Mouse (Mus musculus): ENCODE measurements at regions not wholly inside any gene's neighbourhood (a gene's known extent, or its start where the extent isn't known, plus 50 kb on each side); places are given as distances from the start of the nearest gene placed in this dataset.

DNA sequence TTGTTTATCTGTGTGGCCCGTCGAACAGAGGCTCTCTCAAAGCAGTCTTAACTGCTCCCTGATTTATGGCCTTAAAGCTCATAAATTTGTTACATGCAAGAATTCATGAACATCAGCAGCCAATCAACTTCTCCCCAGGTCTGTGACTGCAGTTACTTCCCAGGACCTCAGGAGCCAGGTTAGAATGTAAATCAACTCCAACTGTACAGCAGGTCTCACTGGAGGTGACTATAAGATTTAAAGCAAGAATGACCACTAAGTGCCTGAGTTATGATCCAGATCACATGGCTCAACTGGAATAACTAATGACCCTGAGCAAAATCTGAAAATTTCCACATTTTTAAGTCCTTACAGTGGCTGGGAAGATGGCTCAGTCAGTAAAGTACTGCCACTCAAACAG, 285.6 kb downstream of the Kcns3 start:
- dilution Hi-C loops (cut with MboI; ENCODE audit: extremely low pct_ligation_motif_present, extremely low pct_unique_long_range_greater_than_20kb, low sequenced_read_pairs), result no loop called here
- Histone ChIP-seq H3K27ac (ENCODE audit: insufficient read depth, low read depth) (no peak overlapping the region), H3K79me2 (replicated peaks; ENCODE audit: control insufficient read depth, extremely low read depth, insufficient read depth, poor library complexity, severe bottlenecking) (no peaks in the 10 kb centered on the region), H3K4me3 (replicated peaks in 1 of 3; ENCODE audit: low read depth in 2 of 3, low read length in 2 of 3, poor library complexity in 1 of 3) (no peak overlapping the region), H3K4me2 (ENCODE audit: insufficient read depth, low read depth, poor library complexity, severe bottlenecking) (no peak overlapping the region), H3K9me3 (replicated peaks; ENCODE audit: low read length) (no peaks in the 10 kb centered on the region), H3K27me3 (replicated peaks) (no peaks in the 10 kb centered on the region), H3K9ac (ENCODE audit: insufficient read depth, low read depth) (no peak overlapping the region), H3K36me3 (replicated peaks in 1 of 2; ENCODE audit: control insufficient read depth in 1 of 2, insufficient read depth in 1 of 2, low read length in 1 of 2) (no peaks in the 10 kb centered on the region), H3K4me1 (ENCODE audit: control insufficient read depth in 1 of 2, insufficient read depth in 2 of 2) (no peaks in the 10 kb centered on the region)
- in situ Hi-C loops (cut with MboI; ENCODE audit: low pct_ligation_motif_present, low pct_unique_long_range_greater_than_20kb, low sequenced_read_pairs), result loop anchor here (10.0 kb wide), 1 partner anchor 310 kb away; no protein-coding TSS in a partner anchor
- no peak for DNase-seq (ENCODE audit: extremely low read depth)
- TF ChIP-seq SIN3A (IDR thresholded peaks at IDR 0.05; ENCODE audit: low read length), result no peak
- TF ChIP-seq JUND (conservative IDR thresholded peaks at IDR 0.05; ENCODE audit: low read depth, low read length), result no peak
- TF ChIP-seq NRF1 (IDR thresholded peaks at IDR 0.05; ENCODE audit: low read depth, low read length), result no peak
- no peak for TF ChIP-seq TCF12 (IDR thresholded peaks at IDR 0.05; ENCODE audit: low read depth, low read length)
- TF ChIP-seq MYC (IDR thresholded peaks at IDR 0.05; ENCODE audit: low read depth, low read length), result no peak
- TF ChIP-seq POLR2AphosphoS2 (IDR thresholded peaks at IDR 0.05; ENCODE audit: low read depth, low read length), result no peak
- no peak for TF ChIP-seq PAX5 (IDR thresholded peaks at IDR 0.05; ENCODE audit: low read length)

DNA sequence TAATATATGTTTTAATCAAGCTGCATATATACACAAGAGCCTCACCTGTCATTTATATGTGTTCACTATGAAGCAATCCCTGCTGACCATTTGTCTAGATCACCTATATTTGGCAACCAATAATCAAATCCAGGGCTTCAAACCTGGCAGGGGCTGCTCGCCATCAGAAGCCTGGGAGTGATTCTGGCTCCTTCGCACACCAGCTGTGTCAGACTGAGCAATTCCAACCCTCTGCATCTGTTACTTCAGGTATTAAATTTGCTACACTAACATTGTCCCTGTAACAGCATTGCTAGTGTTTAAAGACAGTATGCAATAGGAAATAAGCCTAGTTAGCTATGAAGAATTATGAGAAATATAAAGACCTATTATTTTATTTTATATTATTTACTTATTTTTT, 330.5 kb downstream of the Kcns3 start:
- no peak overlapping the region for H3K27ac ChIP-seq (ENCODE audit: insufficient read depth, low read depth)
- in situ Hi-C loops (cut with MboI; ENCODE audit: low pct_ligation_motif_present, low pct_unique_long_range_greater_than_20kb, low sequenced_read_pairs), result no loop called here

DNA sequence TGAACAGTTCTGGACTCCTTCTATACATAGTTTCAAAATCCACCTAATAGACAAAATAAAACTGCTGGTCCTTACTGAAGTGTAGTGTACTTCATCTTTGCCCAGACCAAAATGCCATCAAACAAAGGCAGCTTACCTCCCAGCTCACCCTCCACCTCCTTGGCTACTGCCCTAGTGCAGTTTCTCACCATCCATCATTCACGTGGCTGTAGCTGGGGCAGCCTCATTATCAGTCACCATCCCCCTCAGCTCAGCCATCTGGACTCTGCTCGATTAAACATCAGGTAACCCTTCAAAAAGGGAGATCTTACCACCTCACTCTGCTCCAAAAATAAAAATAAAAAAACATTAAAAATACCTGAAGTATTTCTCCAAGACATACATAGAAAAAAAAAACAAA, 332.8 kb downstream of the Kcns3 start:
- in situ Hi-C loops (cut with MboI; ENCODE audit: low pct_ligation_motif_present, low pct_unique_long_range_greater_than_20kb, low sequenced_read_pairs), result no loop called here
- H3K27me3 ChIP-seq (replicated peaks), result no peaks in the 10 kb centered on the region

More for the DNA sequence above, 330.5 kb downstream of the Kcns3 start:
- Histone ChIP-seq H3K4me2 (ENCODE audit: insufficient read depth, low read depth, poor library complexity, severe bottlenecking) (no peak overlapping the region), H3K36me3 (replicated peaks in 1 of 2; ENCODE audit: control insufficient read depth in 1 of 2, insufficient read depth in 1 of 2, low read length in 1 of 2) (no peaks in the 10 kb centered on the region), H3K27me3 (replicated peaks) (no peaks in the 10 kb centered on the region), H3K4me3 (replicated peaks in 1 of 3; ENCODE audit: low read depth in 2 of 3, low read length in 2 of 3, poor library complexity in 1 of 3) (no peak overlapping the region), H3K9ac (ENCODE audit: insufficient read depth, low read depth) (no peak overlapping the region), H3K4me1 (ENCODE audit: control insufficient read depth in 1 of 2, insufficient read depth in 2 of 2) (no peaks in the 10 kb centered on the region; a peak in 1 of 4 replicates), H3K9me3 (replicated peaks; ENCODE audit: low read length) (no peaks in the 10 kb centered on the region), H3K79me2 (replicated peaks; ENCODE audit: control insufficient read depth, extremely low read depth, insufficient read depth, poor library complexity, severe bottlenecking) (no peaks in the 10 kb centered on the region)
- dilution Hi-C loops (cut with MboI; ENCODE audit: extremely low pct_ligation_motif_present, extremely low pct_unique_long_range_greater_than_20kb, low sequenced_read_pairs), result no loop called here
- DNase-seq (ENCODE audit: extremely low read depth), result no peak
- TF ChIP-seq SIN3A (IDR thresholded peaks at IDR 0.05; ENCODE audit: low read length), result no peak
- TF ChIP-seq MAFK (IDR thresholded peaks at IDR 0.05; ENCODE audit: insufficient replicate concordance, low read length), result no peak
- TF ChIP-seq IRF4 (IDR thresholded peaks at IDR 0.05; ENCODE audit: low read depth, low read length), result no peak
- TF ChIP-seq ZKSCAN1 (IDR thresholded peaks at IDR 0.05; ENCODE audit: borderline replicate concordance, low read depth, low read length), result no peak
- no peak for TF ChIP-seq USF1 (IDR thresholded peaks at IDR 0.05; ENCODE audit: low read depth, low read length)
- no peak for TF ChIP-seq MAX (IDR thresholded peaks at IDR 0.05; ENCODE audit: low read length)
- no peak for TF ChIP-seq USF2 (conservative IDR thresholded peaks at IDR 0.05; ENCODE audit: low read depth, low read length)
- no peak for TF ChIP-seq E2F4 (IDR thresholded peaks at IDR 0.05; ENCODE audit: insufficient replicate concordance, low read depth, low read length)
- TF ChIP-seq MAZ (IDR thresholded peaks at IDR 0.05; ENCODE audit: low read depth, low read length), result no peak
- TF ChIP-seq KAT2A (IDR thresholded peaks at IDR 0.05; ENCODE audit: insufficient replicate concordance, low read length), result no peak

More for the DNA sequence above, 332.8 kb downstream of the Kcns3 start:
- Histone ChIP-seq H3K4me3 (replicated peaks in 1 of 3; ENCODE audit: low read depth in 2 of 3, low read length in 2 of 3, poor library complexity in 1 of 3) (no peak overlapping the region), H3K9ac (ENCODE audit: insufficient read depth, low read depth) (no peak overlapping the region), H3K36me3 (replicated peaks in 1 of 2; ENCODE audit: control insufficient read depth in 1 of 2, insufficient read depth in 1 of 2, low read length in 1 of 2) (no peaks in the 10 kb centered on the region), H3K27ac (ENCODE audit: insufficient read depth, low read depth) (no peak overlapping the region), H3K4me1 (ENCODE audit: control insufficient read depth in 1 of 2, insufficient read depth in 2 of 2) (no peaks in the 10 kb centered on the region; a peak in 1 of 4 replicates), H3K9me3 (replicated peaks; ENCODE audit: low read length) (no peaks in the 10 kb centered on the region), H3K79me2 (replicated peaks; ENCODE audit: control insufficient read depth, extremely low read depth, insufficient read depth, poor library complexity, severe bottlenecking) (no peaks in the 10 kb centered on the region), H3K4me2 (ENCODE audit: insufficient read depth, low read depth, poor library complexity, severe bottlenecking) (no peak overlapping the region)
- DNase-seq (ENCODE audit: extremely low read depth), result no peak
- TF ChIP-seq MYC (IDR thresholded peaks at IDR 0.05; ENCODE audit: low read depth, low read length), result no peak
- no peak for TF ChIP-seq GABPA (IDR thresholded peaks at IDR 0.05; ENCODE audit: insufficient replicate concordance, low read depth, low read length)
- TF ChIP-seq TCF12 (IDR thresholded peaks at IDR 0.05; ENCODE audit: low read depth, low read length), result no peak
- TF ChIP-seq MAZ (IDR thresholded peaks at IDR 0.05; ENCODE audit: low read depth, low read length), result no peak
- TF ChIP-seq POLR2AphosphoS2 (IDR thresholded peaks at IDR 0.05; ENCODE audit: low read depth, low read length), result no peak
- no peak for TF ChIP-seq IRF4 (IDR thresholded peaks at IDR 0.05; ENCODE audit: low read depth, low read length)
- no peak for TF ChIP-seq SIN3A (IDR thresholded peaks at IDR 0.05; ENCODE audit: low read length)
- TF ChIP-seq UBTF (IDR thresholded peaks at IDR 0.05; ENCODE audit: low read depth, low read length), result no peak
- no peak for TF ChIP-seq RAD21 (IDR thresholded peaks at IDR 0.05; ENCODE audit: low read depth, low read length)
- no peak for TF ChIP-seq TBP (conservative IDR thresholded peaks at IDR 0.05; ENCODE audit: low read depth, low read length)
- TF ChIP-seq EP300 (IDR thresholded peaks at IDR 0.05; ENCODE audit: low read length), result no peak
- TF ChIP-seq SMC3 (IDR thresholded peaks at IDR 0.05; ENCODE audit: low read depth, low read length), result no peak
- dilution Hi-C loops (cut with MboI; ENCODE audit: extremely low pct_ligation_motif_present, extremely low pct_unique_long_range_greater_than_20kb, low sequenced_read_pairs), result no loop called here

Data from CH12.LX (cell line).